Mouse (Mus musculus) E14TG2a.4 (cell line): ENCODE data around the gene Mrpl33.

Source experiments
- H3K27me3 ChIP-seq: 2 replicates; pipeline ENCODE4 v1.6.1; 2014; ENCODE audit warnings: low read length, control low read depth; ENCODE audit not compliant: insufficient read depth
- H3K36me3 ChIP-seq: 2 replicates; pipeline ENCODE4 v1.6.1; 2014; ENCODE audit warnings: low read length, control low read depth; ENCODE audit not compliant: insufficient read depth
- H3K4me1 ChIP-seq: replicated peaks from 2 replicates; pipeline ENCODE4 v1.6.1; 2014; ENCODE audit warnings: low read depth, low read length, control low read depth
- H3K4me3 ChIP-seq: replicated peaks from 2 replicates; pipeline ENCODE4 v1.5.1; 2014; ENCODE audit warnings: mild to moderate bottlenecking, low read length
- H3K9me3 ChIP-seq: 2 replicates; pipeline ENCODE4 v1.6.1; 2014; ENCODE audit warnings: low read length, control low read depth
- CTCF ChIP-seq: conservative IDR thresholded peaks from 2 replicates; pipeline ENCODE4 v1.5.1; 2014; ENCODE audit warnings: low read length
- NANOG ChIP-seq: IDR thresholded peaks from 2 replicates; pipeline ENCODE4 v1.6.1; 2014; ENCODE audit warnings: borderline replicate concordance, low read length, mixed read lengths
- POU5F1 ChIP-seq: IDR thresholded peaks from 2 replicates; pipeline ENCODE4 v1.6.1; 2014; ENCODE audit warnings: low read length, borderline replicate concordance

The Mrpl33 gene

DNA sequence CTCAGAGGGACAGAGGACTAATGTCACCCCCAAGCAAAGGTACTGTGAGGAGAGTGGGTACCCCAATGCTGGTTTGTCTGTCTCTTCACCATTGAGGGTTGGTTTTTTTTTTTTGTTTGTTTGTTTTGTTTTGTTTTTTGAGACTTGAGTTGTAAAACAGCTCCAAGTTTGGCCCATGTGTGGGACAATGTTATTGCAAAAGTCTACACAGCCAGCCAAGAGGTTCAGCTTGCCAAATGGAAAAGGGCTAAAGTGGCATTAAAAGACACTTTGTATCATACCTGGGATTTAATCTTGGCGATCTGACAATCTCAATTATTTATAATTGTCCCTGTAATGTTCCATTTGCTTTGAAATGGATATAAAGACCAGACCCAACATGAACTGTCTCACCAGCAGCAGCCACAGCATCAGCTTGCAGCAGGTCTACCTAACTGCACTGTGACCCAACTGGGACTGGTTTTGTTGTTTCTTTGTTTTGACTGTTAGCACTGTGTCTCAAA is 59.0 kb downstream of the Mrpl33 start:
- TF ChIP-seq POU5F1: no peak
- no peak for TF ChIP-seq CTCF
- no peak for TF ChIP-seq NANOG
- H3K4me1 ChIP-seq: no peaks in the 10 kb centered on the region; the same call in 1 of the 2 replicates
- peaks cover 6% of the 10 kb centered on the region for H3K9me3 ChIP-seq
- 0 out of 2 replicates have a peak, but pooled peaks cover 3% of the 10 kb centered on the region for H3K36me3 ChIP-seq
- H3K27me3 ChIP-seq: no peaks in the 10 kb centered on the region
- no peak overlapping the region for H3K4me3 ChIP-seq

DNA sequence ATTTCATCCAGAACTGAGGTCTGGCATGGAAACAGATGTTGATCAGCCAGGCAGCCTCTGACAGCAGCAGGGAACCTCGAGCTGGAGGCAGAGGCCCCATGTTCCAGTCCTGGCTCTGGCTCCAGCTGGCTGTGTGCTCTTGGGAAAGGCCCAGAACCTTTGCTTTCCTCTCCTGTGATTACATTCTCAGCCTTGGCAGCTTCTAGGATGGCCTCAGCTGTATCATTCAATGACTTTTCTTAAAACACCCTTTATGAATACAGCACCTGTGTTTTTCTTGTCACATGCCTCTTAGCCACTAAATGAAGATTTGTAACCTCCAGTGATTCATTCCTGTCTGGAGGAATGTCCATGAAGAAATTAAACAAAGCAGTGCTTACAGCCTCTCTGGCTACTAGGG is 69.4 kb downstream of the Mrpl33 start:
- peaks cover 7% of the 10 kb centered on the region for H3K4me1 ChIP-seq
- no peaks in the 10 kb centered on the region for H3K36me3 ChIP-seq
- H3K27me3 ChIP-seq: no peaks in the 10 kb centered on the region
- no peak overlapping the region for H3K4me3 ChIP-seq
- no peak for TF ChIP-seq POU5F1
- TF ChIP-seq NANOG: no peak
- no peak for TF ChIP-seq CTCF
- peaks cover 5% of the 10 kb centered on the region; the same call in 1 of the 2 replicates for H3K9me3 ChIP-seq

DNA sequence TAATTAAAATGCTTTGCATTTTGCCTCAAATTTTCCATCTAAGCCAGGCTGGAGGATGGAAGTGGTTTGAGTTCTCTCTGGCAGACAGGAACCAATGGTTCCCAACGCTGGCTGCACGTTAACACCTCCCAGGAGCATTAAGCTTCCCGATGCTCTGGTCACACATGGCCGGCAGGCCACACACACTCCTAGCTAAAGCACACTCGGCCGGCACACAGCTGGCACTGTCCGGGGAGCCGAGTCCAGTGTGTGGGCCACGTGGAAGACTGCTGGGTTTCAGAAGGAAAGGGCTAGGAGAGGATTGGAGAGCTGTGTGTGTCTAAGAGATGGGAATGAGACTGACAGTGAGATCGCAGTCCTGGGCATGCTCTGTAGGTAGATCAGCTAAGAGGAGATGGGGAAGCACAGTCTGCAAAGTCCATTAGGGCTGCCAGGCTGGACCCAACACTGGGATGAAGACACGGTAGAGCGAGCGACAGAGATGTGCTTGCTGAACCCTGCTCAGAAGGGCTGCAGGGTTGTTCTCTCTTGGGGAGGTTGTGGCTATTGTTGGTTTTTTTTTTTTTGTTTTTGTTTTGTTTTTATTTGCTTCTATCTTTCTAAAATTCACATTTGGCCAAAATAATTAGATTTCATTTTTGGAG is 71.7 kb downstream of the Mrpl33 start:
- peaks cover 7% of the 10 kb centered on the region for H3K4me1 ChIP-seq
- H3K36me3 ChIP-seq: no peaks in the 10 kb centered on the region
- no peak overlapping the region for H3K4me3 ChIP-seq
- TF ChIP-seq CTCF (no peak), NANOG (no peak), POU5F1 (no peak)
- no peaks in the 10 kb centered on the region for H3K27me3 ChIP-seq
- peaks cover 8% of the 10 kb centered on the region; the same call in 1 of the 2 replicates for H3K9me3 ChIP-seq

DNA sequence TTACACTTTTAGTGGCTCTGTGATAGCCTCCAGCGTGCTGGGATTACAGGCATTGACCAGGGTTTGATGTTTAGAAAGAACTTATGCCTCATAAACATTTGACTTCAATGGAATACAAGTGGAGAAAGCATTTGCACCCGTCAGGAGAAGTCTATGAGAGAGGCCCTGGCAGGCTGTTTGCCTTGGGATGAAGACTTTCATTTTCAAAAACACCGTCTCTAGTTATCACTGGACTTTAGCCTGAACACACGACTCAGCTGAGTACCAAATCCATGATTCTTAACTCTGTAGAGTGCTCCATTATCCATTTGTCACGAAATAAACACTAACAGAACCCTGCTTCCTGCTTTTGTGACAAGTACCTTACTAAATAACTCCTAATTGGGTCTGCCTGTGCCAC is 73.2 kb downstream of the Mrpl33 start:
- no peaks in the 10 kb centered on the region for H3K27me3 ChIP-seq
- TF ChIP-seq CTCF (no peak), NANOG (no peak), POU5F1 (no peak)

DNA sequence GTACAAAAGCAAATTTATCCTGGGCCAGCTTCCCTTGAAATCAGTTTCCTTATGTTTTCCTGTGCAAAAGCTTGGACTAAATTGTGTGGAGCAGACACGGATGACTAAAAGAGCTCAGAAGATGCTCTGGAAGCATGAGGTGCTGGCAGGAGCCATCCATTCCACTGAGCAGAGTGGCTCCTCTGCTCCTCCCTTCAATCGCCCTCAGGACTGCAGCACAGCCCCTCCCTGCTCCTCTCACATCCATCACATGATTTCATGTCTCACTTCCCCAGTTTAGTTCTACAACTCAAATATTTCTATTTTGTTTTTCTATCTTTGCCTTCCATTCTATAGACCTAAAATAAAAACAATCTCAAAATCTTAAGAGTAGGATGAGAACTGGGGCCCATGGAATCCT is 74.4 kb downstream of the Mrpl33 start:
- TF ChIP-seq POU5F1: no peak
- Histone ChIP-seq H3K4me1 (peaks cover 7% of the 10 kb centered on the region), H3K4me3 (no peak overlapping the region), H3K36me3 (no peaks in the 10 kb centered on the region), H3K9me3 (peaks cover 8% of the 10 kb centered on the region; the same call in 1 of the 2 replicates), H3K27me3 (no peaks in the 10 kb centered on the region)

More for the DNA sequence above, 73.2 kb downstream of the Mrpl33 start:
- H3K4me3 ChIP-seq: no peak overlapping the region
- H3K9me3 ChIP-seq: peaks cover 8% of the 10 kb centered on the region; the same call in 1 of the 2 replicates
- no peaks in the 10 kb centered on the region for H3K36me3 ChIP-seq
- peaks cover 7% of the 10 kb centered on the region for H3K4me1 ChIP-seq

DNA sequence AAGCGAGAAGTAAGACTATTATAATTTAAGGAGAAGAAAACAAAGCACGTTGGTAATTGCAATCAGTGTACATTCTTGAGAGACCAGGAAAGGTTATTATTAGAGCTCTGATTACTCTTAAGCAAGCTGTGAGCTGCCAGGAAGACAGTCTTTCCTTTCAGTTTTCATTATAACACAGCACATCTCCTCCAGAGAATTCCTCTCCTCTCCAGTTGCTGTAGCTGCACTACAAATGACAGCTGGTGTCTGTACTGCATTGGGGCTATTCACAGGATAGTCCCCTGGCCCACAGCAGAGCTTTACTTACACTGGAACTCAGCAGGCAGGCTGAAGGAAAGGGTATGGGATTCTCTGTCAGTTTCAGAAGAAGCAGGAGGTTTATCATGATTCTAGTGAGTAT is 76.7 kb downstream of the Mrpl33 start:
- Histone ChIP-seq H3K9me3 (peaks cover 5% of the 10 kb centered on the region; the same call in 1 of the 2 replicates), H3K36me3 (no peaks in the 10 kb centered on the region), H3K4me1 (0 out of 2 replicates have a peak, but pooled peaks cover under 1% of the 10 kb centered on the region), H3K4me3 (no peak overlapping the region), H3K27me3 (no peaks in the 10 kb centered on the region)
- TF ChIP-seq POU5F1 (no peak), NANOG (no peak), CTCF (no peak)

DNA sequence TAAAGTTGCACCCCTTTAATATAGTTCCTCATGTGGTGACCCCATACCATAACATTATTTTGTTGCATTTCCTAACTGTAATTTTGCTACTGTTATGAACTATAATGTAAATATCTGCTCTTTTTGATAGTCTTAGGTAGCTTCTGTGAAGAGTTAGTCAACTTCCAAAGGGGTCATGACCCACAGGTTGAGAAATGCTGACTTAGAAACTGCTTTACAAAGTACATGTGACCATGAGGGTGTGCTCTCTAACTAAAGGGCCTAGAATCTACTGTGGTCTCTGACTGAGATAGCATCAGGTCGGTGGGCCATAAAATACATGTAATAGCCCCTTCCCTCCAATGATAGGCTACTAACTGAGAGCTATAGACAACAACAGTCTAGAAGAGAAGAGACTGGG is 81.3 kb downstream of the Mrpl33 start:
- Histone ChIP-seq H3K36me3 (no peaks in the 10 kb centered on the region), H3K27me3 (no peaks in the 10 kb centered on the region), H3K4me3 (no peak overlapping the region), H3K4me1 (no peaks in the 10 kb centered on the region), H3K9me3 (no peaks in the 10 kb centered on the region)
- TF ChIP-seq CTCF (no peak), NANOG (no peak), POU5F1 (no peak)

DNA sequence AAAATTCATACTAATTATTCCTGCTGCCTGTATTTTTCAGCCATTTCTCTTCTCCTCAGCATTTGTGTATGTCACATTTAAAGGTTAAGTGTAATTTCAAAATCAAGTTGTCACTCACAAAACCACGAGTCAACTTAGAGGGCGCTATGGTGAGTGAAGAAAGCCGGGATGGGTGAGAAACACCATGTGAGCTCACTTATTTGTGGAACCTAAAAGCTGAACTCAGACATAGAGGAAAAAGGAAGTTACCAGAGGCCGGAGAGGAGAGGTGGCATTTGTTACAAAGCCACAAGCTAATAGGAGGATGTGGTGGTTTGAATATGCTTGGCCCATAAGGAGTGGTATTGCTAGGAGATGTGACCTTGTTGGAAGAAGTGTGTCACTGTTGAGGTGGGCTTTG is 83.4 kb downstream of the Mrpl33 start:
- H3K4me3 ChIP-seq: no peak overlapping the region
- H3K4me1 ChIP-seq: no peaks in the 10 kb centered on the region
- TF ChIP-seq POU5F1 (no peak), NANOG (no peak), CTCF (no peak)
- no peaks in the 10 kb centered on the region for H3K27me3 ChIP-seq
- no peaks in the 10 kb centered on the region for H3K9me3 ChIP-seq
- H3K36me3 ChIP-seq: no peaks in the 10 kb centered on the region

DNA sequence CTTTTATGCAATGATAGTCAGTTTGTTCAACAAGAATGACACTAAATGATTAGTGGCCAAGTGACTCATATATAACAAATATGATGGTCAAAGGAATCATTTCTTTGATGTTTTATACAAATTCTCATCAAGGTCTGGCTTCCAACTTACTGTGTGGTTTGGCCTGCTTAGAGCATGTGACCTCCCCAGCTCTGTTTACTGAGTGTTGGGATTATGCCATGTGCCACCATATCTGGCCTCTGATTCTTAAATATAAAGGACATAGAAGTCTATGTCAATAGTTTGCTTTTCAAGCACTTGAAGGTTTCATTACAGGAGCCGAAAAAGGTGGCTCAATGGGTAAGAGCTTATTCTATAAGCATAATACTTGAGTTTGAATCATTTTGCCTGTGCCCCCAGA is 85.6 kb downstream of the Mrpl33 start:
- Histone ChIP-seq H3K27me3 (no peaks in the 10 kb centered on the region), H3K9me3 (no peaks in the 10 kb centered on the region), H3K36me3 (no peaks in the 10 kb centered on the region), H3K4me3 (no peak overlapping the region), H3K4me1 (no peaks in the 10 kb centered on the region)
- TF ChIP-seq NANOG: no peak
- TF ChIP-seq CTCF: no peak
- TF ChIP-seq POU5F1: no peak
